Mouse (Mus musculus): ENCODE measurements around the gene Kif23. TPM values are rescaled to one million over a fixed set of nuclear protein-coding genes. Genes with fewer than 3 reads are reported as not detected.
A peak's percentile ranks its signal among the peaks of the same experiment; 100 is the strongest.

The Kif23 gene
- polyA plus RNA-seq (2014; fragmentation: Nextera tagmentation; extraction: Ambion mirVana), result 110 and 120 TPM in 2 replicates

DNA sequence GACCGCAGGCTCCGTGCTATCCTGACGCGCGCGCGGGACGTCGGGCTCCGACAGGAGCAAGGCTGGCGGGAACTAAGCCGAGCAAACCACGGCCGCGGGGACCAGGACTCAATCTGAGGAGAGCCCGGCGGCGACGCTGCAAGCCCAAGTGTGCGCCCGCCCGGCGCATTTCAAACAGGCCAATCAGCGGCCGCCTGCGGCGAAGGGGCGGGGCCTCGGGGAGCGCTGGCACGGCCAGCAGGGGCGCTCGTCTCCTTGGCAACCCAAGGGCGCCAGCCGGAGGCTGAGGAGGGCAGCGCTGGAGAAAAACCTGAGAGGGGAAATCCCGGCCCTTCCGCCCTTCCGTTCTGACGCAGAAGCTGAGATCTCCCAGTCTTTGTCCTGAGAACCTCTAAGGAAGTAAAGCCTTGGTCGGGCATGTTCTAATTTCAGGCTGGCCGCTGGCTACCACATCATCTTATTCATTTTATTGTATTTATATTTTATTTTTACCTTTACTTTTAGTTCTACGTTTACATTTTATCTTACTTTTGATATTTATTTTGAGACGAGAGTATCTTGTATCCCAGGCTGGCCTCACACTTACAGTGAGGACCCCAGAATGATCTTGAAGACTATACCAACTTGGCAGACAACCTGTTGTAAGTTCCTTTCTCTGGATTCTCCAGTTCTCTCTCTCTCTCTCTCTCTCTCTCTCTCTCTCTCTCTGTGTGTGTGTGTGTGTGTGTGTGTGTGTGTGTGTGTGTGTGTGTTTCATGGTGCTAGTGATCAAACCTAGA is at the start of gene Kif23:
TSS of gene Kif23 (minus strand) at position 152 of the 779 bp plus-strand sequence.
- under 1% methylated on average over 44 of the region's 44 CpGs for WGBS
- H3K4me3 ChIP-seq (ENCODE audit: low read depth, low read length), result peak within 1 kb of the TSS; percentile 84
- H3K36me3 ChIP-seq (ENCODE audit: control insufficient read depth, insufficient read depth, low read length), result peaks cover 3% of the 10 kb centered on the region; the same call in 1 of the 2 replicates
- peak within 1 kb of the TSS; percentile 88 for H3K9ac ChIP-seq (ENCODE audit: low read length)
- ATAC-seq (ENCODE audit: low FRiP score), result peak; percentile 94
- no peaks in the 10 kb centered on the region for H3K27me3 ChIP-seq (ENCODE audit: control insufficient read depth, insufficient read depth, low read length)
- peaks cover 12% of the 10 kb centered on the region for H3K4me1 ChIP-seq (ENCODE audit: control insufficient read depth, insufficient read depth, low read length)
- peak within 1 kb of the TSS; percentile 77 for H3K27ac ChIP-seq (ENCODE audit: low read depth, low read length)
- peak within 1 kb of the TSS; percentile 85 for H3K4me2 ChIP-seq
- peak; percentile 100 for DNase-seq (ENCODE audit: low spot score, missing footprints)
- H3K9me3 ChIP-seq (ENCODE audit: control insufficient read depth, low read length), result no peaks in the 10 kb centered on the region

DNA sequence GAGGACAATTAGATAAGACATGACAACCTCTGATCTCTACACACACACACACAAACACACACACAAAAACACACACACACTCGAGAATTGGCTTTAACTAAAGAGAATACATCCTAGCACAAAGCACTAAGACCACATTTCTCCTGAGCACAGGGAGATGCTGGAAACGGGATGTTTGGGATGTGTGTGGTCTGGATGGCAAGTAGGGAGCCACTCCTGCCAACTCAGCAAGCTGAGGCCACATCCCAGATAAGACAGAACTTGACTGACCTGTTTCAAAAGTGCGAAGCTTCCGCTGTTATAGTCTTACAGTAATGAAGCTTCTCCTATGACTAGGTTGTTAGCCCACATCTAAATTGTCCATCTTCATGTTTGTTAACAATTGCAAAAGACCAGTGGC is 44.6 kb upstream of the Kif23 start:
- Histone ChIP-seq H3K9me3 (ENCODE audit: control insufficient read depth, low read length) (no peaks in the 10 kb centered on the region), H3K36me3 (ENCODE audit: control insufficient read depth, insufficient read depth, low read length) (no peaks in the 10 kb centered on the region), H3K4me1 (ENCODE audit: control insufficient read depth, insufficient read depth, low read length) (peaks cover 2% of the 10 kb centered on the region; the same call in 1 of the 2 replicates), H3K4me2 (no peak overlapping the region), H3K9ac (ENCODE audit: low read length) (no peak overlapping the region), H3K4me3 (ENCODE audit: low read depth, low read length) (no peak overlapping the region), H3K27ac (ENCODE audit: low read depth, low read length) (no peak overlapping the region), H3K27me3 (ENCODE audit: control insufficient read depth, insufficient read depth, low read length) (no peaks in the 10 kb centered on the region)
- DNase-seq (ENCODE audit: low spot score, missing footprints) (no peak), ATAC-seq (ENCODE audit: low FRiP score) (no peak)
- 79% methylated on average over 4 of the region's 4 CpGs for WGBS

GRCm38 (mm10) chr9:61990738-61991137 is 44.2 kb upstream of the Kif23 start:
- WGBS, result 34% methylated on average over 3 of the region's 3 CpGs
- H3K9ac ChIP-seq (ENCODE audit: low read length), result no peak overlapping the region
- no peak overlapping the region for H3K4me3 ChIP-seq (ENCODE audit: low read depth, low read length)
- H3K27ac ChIP-seq (ENCODE audit: low read depth, low read length), result no peak overlapping the region
- no peaks in the 10 kb centered on the region for H3K27me3 ChIP-seq (ENCODE audit: control insufficient read depth, insufficient read depth, low read length)
- DNase-seq (ENCODE audit: low spot score, missing footprints) (no peak), ATAC-seq (ENCODE audit: low FRiP score) (no peak)
- no peaks in the 10 kb centered on the region for H3K9me3 ChIP-seq (ENCODE audit: control insufficient read depth, low read length)
- H3K4me1 ChIP-seq (ENCODE audit: control insufficient read depth, insufficient read depth, low read length), result peaks cover 2% of the 10 kb centered on the region; the same call in 1 of the 2 replicates
- no peak overlapping the region for H3K4me2 ChIP-seq
- no peaks in the 10 kb centered on the region for H3K36me3 ChIP-seq (ENCODE audit: control insufficient read depth, insufficient read depth, low read length)

- peaks cover 2% of the 10 kb centered on the region; the same call in 1 of the 2 replicates for H3K4me1 ChIP-seq (ENCODE audit: control insufficient read depth, insufficient read depth, low read length)
- DNase-seq (ENCODE audit: low spot score, missing footprints) (no peak), ATAC-seq (ENCODE audit: low FRiP score) (no peak)
- H3K9ac ChIP-seq (ENCODE audit: low read length), result no peak overlapping the region
- H3K4me2 ChIP-seq, result no peak overlapping the region
- no peak overlapping the region for H3K4me3 ChIP-seq (ENCODE audit: low read depth, low read length)
- no peaks in the 10 kb centered on the region for H3K36me3 ChIP-seq (ENCODE audit: control insufficient read depth, insufficient read depth, low read length)
- H3K9me3 ChIP-seq (ENCODE audit: control insufficient read depth, low read length), result no peaks in the 10 kb centered on the region
- 96% methylated on average over 7 of the region's 7 CpGs for WGBS
- H3K27ac ChIP-seq (ENCODE audit: low read depth, low read length), result no peak overlapping the region
- no peaks in the 10 kb centered on the region for H3K27me3 ChIP-seq (ENCODE audit: control insufficient read depth, insufficient read depth, low read length)
These were observed 39.5 kb upstream of the Kif23 start for GRCm38 (mm10) chr9:61986055-61986454.

GRCm38 (mm10) chr9:61985183-61985863 is 38.7 kb upstream of the Kif23 start:
- peaks cover 2% of the 10 kb centered on the region; the same call in 1 of the 2 replicates for H3K4me1 ChIP-seq (ENCODE audit: control insufficient read depth, insufficient read depth, low read length)
- no peak overlapping the region for H3K27ac ChIP-seq (ENCODE audit: low read depth, low read length)
- no peaks in the 10 kb centered on the region for H3K36me3 ChIP-seq (ENCODE audit: control insufficient read depth, insufficient read depth, low read length)
- H3K27me3 ChIP-seq (ENCODE audit: control insufficient read depth, insufficient read depth, low read length), result no peaks in the 10 kb centered on the region
- WGBS, result 66% methylated on average over 11 of the region's 11 CpGs
- DNase-seq (ENCODE audit: low spot score, missing footprints), result peak; percentile 92
- H3K4me2 ChIP-seq, result no peak overlapping the region
- H3K9ac ChIP-seq (ENCODE audit: low read length), result no peak overlapping the region
- H3K9me3 ChIP-seq (ENCODE audit: control insufficient read depth, low read length), result no peaks in the 10 kb centered on the region
- no peak for ATAC-seq (ENCODE audit: low FRiP score)
- no peak overlapping the region for H3K4me3 ChIP-seq (ENCODE audit: low read depth, low read length)

DNA sequence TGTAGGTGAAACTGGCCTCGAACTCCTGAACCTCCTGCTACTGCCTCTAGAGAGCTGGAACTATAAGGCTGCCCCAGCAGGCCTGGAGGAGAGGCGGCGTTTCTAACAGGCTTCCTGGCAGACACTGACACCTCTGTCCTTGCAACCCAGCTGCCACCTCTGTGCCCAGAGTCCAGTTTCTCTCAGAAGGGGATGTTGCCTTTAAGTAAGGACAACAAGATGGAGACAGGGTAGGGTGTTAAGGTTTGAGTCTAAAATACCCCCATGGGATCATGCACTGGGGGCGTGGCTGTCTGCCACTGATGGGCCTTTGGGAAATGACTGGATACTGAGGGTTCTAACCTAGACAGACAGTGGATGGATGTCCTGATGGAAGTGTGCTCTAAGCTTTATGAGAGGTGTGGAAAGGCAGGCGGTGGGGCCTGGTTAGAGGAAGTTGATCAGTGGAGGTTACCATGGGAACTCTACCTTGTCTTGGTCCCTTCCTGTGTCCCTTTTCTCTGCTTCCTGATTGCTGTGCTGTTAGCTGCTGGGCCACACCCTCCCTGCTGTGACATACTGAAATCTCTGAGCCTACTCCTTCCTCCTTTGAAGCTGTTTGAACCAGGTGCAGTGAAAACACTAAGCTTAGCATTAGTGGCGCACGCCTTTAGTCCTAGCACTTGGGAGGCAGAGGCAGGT is 36.5 kb upstream of the Kif23 start:
- ATAC-seq (ENCODE audit: low FRiP score) (no peak), DNase-seq (ENCODE audit: low spot score, missing footprints) (no peak)
- 88% methylated on average over 7 of the region's 7 CpGs for WGBS

DNA sequence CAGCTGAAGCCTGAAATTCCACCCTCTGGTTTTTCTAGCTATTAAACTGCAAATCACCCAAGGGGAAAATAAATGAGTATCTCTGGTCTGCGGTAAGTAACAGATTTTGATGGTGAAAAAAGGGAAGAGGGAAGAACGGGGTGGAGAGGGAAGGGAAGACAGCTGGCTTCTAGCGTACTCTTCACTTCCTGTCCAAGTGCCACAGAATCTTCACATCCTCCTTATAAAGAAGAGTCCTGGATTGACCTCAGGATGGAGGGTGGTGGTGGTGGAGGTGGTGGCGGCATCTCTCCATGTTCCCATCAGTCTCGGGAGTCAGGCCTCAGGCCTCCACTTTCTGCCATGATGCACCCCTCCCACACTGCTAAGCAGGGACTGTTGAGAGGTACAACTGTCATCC is 35.3 kb upstream of the Kif23 start:
- ATAC-seq (ENCODE audit: low FRiP score), result no peak
- no peaks in the 10 kb centered on the region for H3K27me3 ChIP-seq (ENCODE audit: control insufficient read depth, insufficient read depth, low read length)
- no peak for DNase-seq (ENCODE audit: low spot score, missing footprints)
- no peaks in the 10 kb centered on the region for H3K9me3 ChIP-seq (ENCODE audit: control insufficient read depth, low read length)
- 85% methylated on average over 5 of the region's 5 CpGs for WGBS
- no peak overlapping the region for H3K4me2 ChIP-seq
- H3K4me3 ChIP-seq (ENCODE audit: low read depth, low read length), result no peak overlapping the region
- no peaks in the 10 kb centered on the region for H3K36me3 ChIP-seq (ENCODE audit: control insufficient read depth, insufficient read depth, low read length)
- no peak overlapping the region for H3K27ac ChIP-seq (ENCODE audit: low read depth, low read length)
- no peak overlapping the region for H3K9ac ChIP-seq (ENCODE audit: low read length)
- no peaks in the 10 kb centered on the region for H3K4me1 ChIP-seq (ENCODE audit: control insufficient read depth, insufficient read depth, low read length)

More for the DNA sequence above, 36.5 kb upstream of the Kif23 start:
- Histone ChIP-seq H3K4me3 (ENCODE audit: low read depth, low read length) (no peak overlapping the region), H3K36me3 (ENCODE audit: control insufficient read depth, insufficient read depth, low read length) (no peaks in the 10 kb centered on the region), H3K9ac (ENCODE audit: low read length) (no peak overlapping the region), H3K27ac (ENCODE audit: low read depth, low read length) (no peak overlapping the region), H3K27me3 (ENCODE audit: control insufficient read depth, insufficient read depth, low read length) (no peaks in the 10 kb centered on the region), H3K4me2 (no peak overlapping the region), H3K4me1 (ENCODE audit: control insufficient read depth, insufficient read depth, low read length) (no peaks in the 10 kb centered on the region), H3K9me3 (ENCODE audit: control insufficient read depth, low read length) (no peaks in the 10 kb centered on the region)

DNA sequence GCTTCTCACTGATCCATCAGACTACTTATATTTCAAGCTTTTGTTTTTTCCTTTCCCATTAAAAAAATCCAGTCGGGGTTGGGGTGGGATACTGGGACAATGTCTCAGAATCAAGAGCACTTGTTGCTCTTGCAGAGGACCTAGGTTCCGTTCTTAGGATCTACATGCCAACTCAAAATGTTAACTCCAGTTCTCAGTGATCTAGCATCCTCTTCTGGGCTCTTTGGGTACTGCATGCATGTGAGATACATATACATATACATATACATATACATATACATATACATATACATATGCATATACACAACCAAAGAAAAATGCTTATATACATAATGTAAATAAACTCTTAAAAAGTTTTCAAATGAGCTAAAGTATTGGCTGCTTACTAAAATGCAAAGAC is 33.4 kb upstream of the Kif23 start:
- Histone ChIP-seq H3K4me2 (no peak overlapping the region), H3K4me1 (ENCODE audit: control insufficient read depth, insufficient read depth, low read length) (no peaks in the 10 kb centered on the region), H3K9me3 (ENCODE audit: control insufficient read depth, low read length) (no peaks in the 10 kb centered on the region), H3K4me3 (ENCODE audit: low read depth, low read length) (no peak overlapping the region), H3K36me3 (ENCODE audit: control insufficient read depth, insufficient read depth, low read length) (no peaks in the 10 kb centered on the region), H3K9ac (ENCODE audit: low read length) (no peak overlapping the region), H3K27me3 (ENCODE audit: control insufficient read depth, insufficient read depth, low read length) (no peaks in the 10 kb centered on the region), H3K27ac (ENCODE audit: low read depth, low read length) (no peak overlapping the region)
- ATAC-seq (ENCODE audit: low FRiP score) (no peak), DNase-seq (ENCODE audit: low spot score, missing footprints) (no peak)
- 80% methylated on average over 2 of the region's 2 CpGs for WGBS

Data from midbrain, embryonic 11.5 days (tissue).